Mouse (Mus musculus) myocyte (in vitro differentiated cells): ENCODE data around the gene Ccdc171. TPM values are rescaled to one million over a fixed set of nuclear protein-coding genes. Genes with fewer than 3 reads are reported as not detected.
A peak's percentile ranks its signal among the peaks of the same experiment; 100 is the strongest.
"Not testable (repeated sequence)": the region's sequence is repeated elsewhere in the genome, so short reads cannot be mapped to it uniquely, and the experiment has no call there.

Experiments used
- H3K27me3 ChIP-seq: one replicate; pipeline ENCODE4 v1.6.1; 2011; ENCODE audit not compliant: control insufficient read depth, insufficient read depth, insufficient read length
- H3K36me3 ChIP-seq: one replicate; pipeline ENCODE4 v1.6.1; 2011; ENCODE audit not compliant: control insufficient read depth, insufficient read depth
- H3K4me2 ChIP-seq: one replicate; pipeline ENCODE4 v1.6.1; 2011; ENCODE audit warnings: low read depth, control low read depth
- H3K4me3 ChIP-seq: one replicate; pipeline ENCODE4 v1.5.1; 2011; ENCODE audit warnings: mild to moderate bottlenecking, control low read depth, moderate library complexity
- H3K79me2 ChIP-seq: one replicate; pipeline ENCODE4 v1.6.1; 2011; ENCODE audit not compliant: control insufficient read depth, insufficient read depth
- H3ac ChIP-seq: one replicate; pipeline ENCODE4 v1.6.1; 2011; ENCODE audit not compliant: control insufficient read depth, insufficient read length
- CEBPB ChIP-seq: IDR thresholded peaks from 2 replicates; pipeline ENCODE4 v1.6.1; 2011; ENCODE audit warnings: mild to moderate bottlenecking, moderate library complexity; ENCODE audit not compliant: poor library complexity, insufficient read depth, severe bottlenecking
- E2F4 ChIP-seq: IDR thresholded peaks from one replicate; pipeline ENCODE4 v1.6.1; 2011; ENCODE audit warnings: mild to moderate bottlenecking, control low read depth, moderate library complexity; ENCODE audit not compliant: insufficient read depth
- MAX ChIP-seq: IDR thresholded peaks from one replicate; pipeline ENCODE4 v1.6.1; 2011; ENCODE audit warnings: low read depth, mild to moderate bottlenecking, control low read depth
- MYOD1 ChIP-seq, 3 experiments: IDR thresholded peaks; one replicate each; pipeline ENCODE4 v1.6.1; 2011; ENCODE audit warnings: control low read depth in 2 of 3, low read depth in 2 of 3, mild to moderate bottlenecking in 2 of 3, moderate library complexity in 1 of 3; ENCODE audit not compliant: insufficient read length in 2 of 3, control insufficient read depth in 1 of 3
- MYOG ChIP-seq, 3 experiments: IDR thresholded peaks; one replicate each; pipeline ENCODE4 v1.6.1; 2011; ENCODE audit warnings: control low read depth in 2 of 3, low read depth in 2 of 3, mild to moderate bottlenecking in 2 of 3; ENCODE audit not compliant: insufficient read length in 2 of 3, control insufficient read depth in 1 of 3, insufficient read depth in 1 of 3
- POLR2A ChIP-seq: IDR thresholded peaks from one replicate; pipeline ENCODE4 v1.6.1; 2011; ENCODE audit warnings: low read depth, mild to moderate bottlenecking, control low read depth, moderate library complexity; ENCODE audit not compliant: insufficient read length
- POLR2AphosphoS2 ChIP-seq: IDR thresholded peaks from one replicate; pipeline ENCODE4 v1.6.1; 2011; ENCODE audit warnings: low read depth, control low read depth; ENCODE audit not compliant: insufficient read length
- REST ChIP-seq: IDR thresholded peaks from one replicate; pipeline ENCODE4 v1.6.1; 2011; ENCODE audit warnings: mild to moderate bottlenecking, control low read depth, moderate library complexity; ENCODE audit not compliant: insufficient read depth, insufficient read length
- SRF ChIP-seq: IDR thresholded peaks from one replicate; pipeline ENCODE4 v1.6.1; 2011; ENCODE audit warnings: low read depth; ENCODE audit not compliant: control insufficient read depth, insufficient read length
- TCF12 ChIP-seq: IDR thresholded peaks from one replicate; pipeline ENCODE4 v1.6.1; 2011; ENCODE audit warnings: mild to moderate bottlenecking, control low read depth; ENCODE audit not compliant: poor library complexity, insufficient read depth, severe bottlenecking
- TCF3 ChIP-seq: IDR thresholded peaks from one replicate; pipeline ENCODE4 v1.6.1; 2011; ENCODE audit warnings: low read depth, control low read depth; ENCODE audit not compliant: insufficient read length
- USF1 ChIP-seq: IDR thresholded peaks from one replicate; pipeline ENCODE4 v1.6.1; 2011; ENCODE audit warnings: low read depth, mild to moderate bottlenecking, control low read depth, moderate library complexity
- polyA plus RNA-seq: library from polyadenylated mRNA; unstranded; fragments of >200 nt; fragmentation: generic; extraction: Trizol; gene quantifications from one replicate; pipeline ENCODE4 v1.2.1, GENCODE M21; 2012; ENCODE audit warnings: missing spikeins

Gene Ccdc171
- polyA plus RNA-seq, 1 experiment = 0.26 TPM

DNA sequence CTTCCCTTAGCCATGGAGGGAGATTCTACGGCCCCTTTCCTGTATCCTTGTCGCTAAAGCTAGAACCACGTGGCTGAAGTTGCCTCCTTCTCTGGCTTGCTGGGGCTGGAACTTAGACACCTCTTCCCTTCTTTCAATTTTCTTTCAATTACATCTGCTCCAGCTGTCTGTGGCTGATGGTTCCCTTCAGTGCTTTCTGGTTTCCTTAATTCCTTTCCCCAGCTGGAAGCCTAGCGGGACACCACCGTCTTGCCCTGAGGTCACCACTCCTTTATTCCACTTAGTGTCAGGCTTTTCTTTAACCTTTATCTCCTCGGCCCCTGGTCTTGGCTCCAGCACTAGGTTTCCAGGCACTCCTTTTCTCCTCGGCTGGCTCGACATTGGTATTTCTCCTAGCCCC lies 14.3 kb upstream of the Ccdc171 start:
- TF ChIP-seq POLR2A = no peak
- H3K36me3 ChIP-seq = no peaks in the 10 kb centered on the region

DNA sequence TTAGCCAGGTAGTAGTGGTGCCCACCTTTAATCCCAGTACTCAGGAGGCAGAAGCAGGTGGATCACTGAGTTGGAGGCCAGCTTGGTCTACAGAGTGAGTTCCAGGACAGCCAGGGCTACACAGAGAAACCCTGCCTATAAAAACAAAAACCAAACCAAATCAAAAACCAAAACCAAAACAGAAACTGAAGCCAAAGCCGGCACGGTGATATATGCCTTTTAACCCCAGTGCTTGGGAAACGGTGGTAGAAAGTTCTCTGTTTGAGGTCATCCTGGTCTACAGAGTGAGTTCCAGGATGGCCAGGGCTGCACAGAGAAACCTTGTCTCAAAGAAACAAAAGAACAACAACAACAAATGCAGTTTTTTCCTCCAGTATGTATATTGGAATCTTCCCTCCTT lies 13.1 kb upstream of the Ccdc171 start:
- H3ac ChIP-seq = no peak overlapping the region
- no peak overlapping the region for H3K4me3 ChIP-seq
- no peaks in the 10 kb centered on the region for H3K36me3 ChIP-seq
- no peak for TF ChIP-seq REST
- no peak for TF ChIP-seq TCF3
- no peak for TF ChIP-seq MYOG (IDR thresholded peaks at IDR 0.05; ENCODE audit: control insufficient read depth in 1 of 3, insufficient read depth in 1 of 3, insufficient read length in 2 of 3, low read depth in 2 of 3)
- no peak for TF ChIP-seq TCF12
- TF ChIP-seq POLR2A = no peak
- TF ChIP-seq POLR2AphosphoS2 = no peak
- TF ChIP-seq CEBPB = no peak
- TF ChIP-seq SRF = no peak
- no peak for TF ChIP-seq MAX
- TF ChIP-seq USF1 = no peak
- no peak for TF ChIP-seq E2F4
- no peak for TF ChIP-seq MYOD1 (IDR thresholded peaks at IDR 0.05; ENCODE audit: control insufficient read depth in 1 of 3, insufficient read length in 2 of 3, low read depth in 2 of 3)
- no peaks in the 10 kb centered on the region for H3K27me3 ChIP-seq
- no peaks in the 10 kb centered on the region for H3K79me2 ChIP-seq
- H3K4me2 ChIP-seq = peak overlapping the region; percentile 44

More for the DNA sequence above, 14.3 kb upstream of the Ccdc171 start:
- no peaks in the 10 kb centered on the region for H3K79me2 ChIP-seq
- H3K27me3 ChIP-seq = no peaks in the 10 kb centered on the region
- no peak overlapping the region for H3ac ChIP-seq
- no peak overlapping the region for H3K4me2 ChIP-seq
- no peak overlapping the region for H3K4me3 ChIP-seq

DNA sequence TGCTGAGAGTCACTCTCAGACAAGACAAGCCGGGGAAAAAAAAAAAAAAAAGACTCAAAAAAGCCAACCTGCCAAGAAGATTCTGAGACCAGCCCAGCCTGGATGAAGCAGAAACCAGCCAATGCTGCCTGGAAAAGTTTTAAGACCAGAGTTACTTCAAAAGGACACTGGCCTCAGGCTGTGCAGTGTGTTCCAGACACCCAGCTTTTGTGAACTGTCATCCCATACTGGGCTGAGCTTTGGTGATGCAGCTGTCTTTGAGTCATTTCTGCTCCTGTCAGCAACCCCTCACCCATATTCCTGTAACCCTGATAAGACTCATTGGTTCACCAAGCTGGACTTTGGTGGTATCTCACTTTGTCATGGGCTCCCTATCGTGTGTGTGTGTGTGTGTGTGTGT lies 12.7 kb upstream of the Ccdc171 start:
- H3ac ChIP-seq = no peak overlapping the region
- TF ChIP-seq MAX = no peak
- TF ChIP-seq E2F4 = no peak
- TF ChIP-seq CEBPB = no peak
- no peak for TF ChIP-seq POLR2AphosphoS2
- TF ChIP-seq MYOD1 (IDR thresholded peaks at IDR 0.05; ENCODE audit: control insufficient read depth in 1 of 3, insufficient read length in 2 of 3, low read depth in 2 of 3) = peak in 2 of 3 experiments; percentile 55 to 57
- peak in 1 of 3 experiments; percentile 30 for TF ChIP-seq MYOG (IDR thresholded peaks at IDR 0.05; ENCODE audit: control insufficient read depth in 1 of 3, insufficient read depth in 1 of 3, insufficient read length in 2 of 3, low read depth in 2 of 3)

DNA sequence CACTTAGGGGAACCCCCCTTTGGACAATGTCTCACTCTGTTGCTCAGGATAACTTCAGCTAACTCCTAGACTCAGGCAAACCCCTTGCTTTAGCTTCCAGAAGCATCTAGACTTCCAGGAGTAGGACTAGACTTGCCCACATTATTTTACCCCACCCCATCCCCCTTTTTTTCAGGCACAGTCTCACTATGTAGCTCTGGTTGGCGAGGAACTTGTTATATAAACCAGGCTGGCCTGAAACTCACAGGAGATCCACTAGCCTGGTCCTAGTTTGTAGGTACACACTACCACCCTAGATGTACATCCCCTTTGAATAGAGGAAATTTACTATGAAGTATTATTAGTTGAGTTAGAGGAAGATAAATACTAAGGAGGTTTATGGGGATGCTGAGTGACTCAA lies 11.2 kb upstream of the Ccdc171 start:
- no peak overlapping the region for H3ac ChIP-seq
- no peak overlapping the region for H3K4me3 ChIP-seq
- no peak for TF ChIP-seq TCF3
- no peak for TF ChIP-seq CEBPB
- no peak for TF ChIP-seq REST
- TF ChIP-seq POLR2A = no peak
- no peak for TF ChIP-seq TCF12
- TF ChIP-seq MAX = no peak
- no peak for TF ChIP-seq POLR2AphosphoS2
- TF ChIP-seq SRF = no peak
- no peak for TF ChIP-seq E2F4
- TF ChIP-seq USF1 = no peak
- TF ChIP-seq MYOG (IDR thresholded peaks at IDR 0.05; ENCODE audit: control insufficient read depth in 1 of 3, insufficient read depth in 1 of 3, insufficient read length in 2 of 3, low read depth in 2 of 3) = no peak
- no peak for TF ChIP-seq MYOD1 (IDR thresholded peaks at IDR 0.05; ENCODE audit: control insufficient read depth in 1 of 3, insufficient read length in 2 of 3, low read depth in 2 of 3)

More for the DNA sequence above, 12.7 kb upstream of the Ccdc171 start:
- Histone ChIP-seq H3K27me3 (no peaks in the 10 kb centered on the region), H3K36me3 (no peaks in the 10 kb centered on the region), H3K79me2 (no peaks in the 10 kb centered on the region), H3K4me2 (peak overlapping the region; percentile 44), H3K4me3 (no peak overlapping the region)

DNA sequence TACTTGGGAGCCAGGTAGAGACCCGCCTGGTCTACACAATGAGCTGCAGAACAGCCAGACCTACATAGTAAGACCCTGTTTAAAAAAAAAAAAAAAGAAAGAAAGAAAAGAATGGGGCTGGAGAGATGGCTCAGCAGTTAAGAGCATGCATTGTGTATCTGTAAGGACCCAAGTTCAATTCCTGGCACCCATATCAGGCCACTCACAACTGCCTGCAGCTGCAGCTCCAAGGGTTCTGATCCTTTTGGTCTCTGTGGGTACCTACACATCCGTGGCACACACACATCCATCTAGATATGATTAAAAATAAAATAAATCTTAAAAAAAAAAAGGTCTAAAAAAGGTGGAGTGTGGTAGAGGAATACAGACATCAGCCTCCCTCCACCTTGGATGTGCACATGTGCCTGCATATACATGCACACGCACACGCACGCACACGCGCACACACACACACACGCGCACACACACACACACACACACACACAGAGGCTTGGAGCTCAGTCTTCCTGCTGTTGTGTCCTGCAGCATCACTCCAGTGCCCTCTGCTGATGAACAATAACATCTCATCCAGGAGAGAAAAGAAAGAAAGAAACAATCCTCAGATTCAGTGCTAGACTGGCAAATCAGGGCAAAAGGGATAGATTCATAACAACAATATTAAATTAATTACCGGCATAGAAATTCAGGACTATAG lies 10.2 kb upstream of the Ccdc171 start:
- Histone ChIP-seq H3K27me3 (no peaks in the 10 kb centered on the region), H3K36me3 (no peaks in the 10 kb centered on the region), H3ac (no peak overlapping the region), H3K4me2 (no peak overlapping the region), H3K79me2 (no peaks in the 10 kb centered on the region), H3K4me3 (no peak overlapping the region)
- no peak for TF ChIP-seq USF1
- TF ChIP-seq POLR2A = no peak
- no peak for TF ChIP-seq MAX
- TF ChIP-seq REST = no peak
- TF ChIP-seq MYOD1 (IDR thresholded peaks at IDR 0.05; ENCODE audit: control insufficient read depth in 1 of 3, insufficient read length in 2 of 3, low read depth in 2 of 3) = no peak
- no peak for TF ChIP-seq E2F4
- TF ChIP-seq TCF12 = no peak
- TF ChIP-seq SRF = no peak
- no peak for TF ChIP-seq CEBPB
- no peak for TF ChIP-seq TCF3
- TF ChIP-seq MYOG (IDR thresholded peaks at IDR 0.05; ENCODE audit: control insufficient read depth in 1 of 3, insufficient read depth in 1 of 3, insufficient read length in 2 of 3, low read depth in 2 of 3) = no peak

More for the DNA sequence above, 11.2 kb upstream of the Ccdc171 start:
- Histone ChIP-seq H3K79me2 (no peaks in the 10 kb centered on the region), H3K36me3 (no peaks in the 10 kb centered on the region), H3K4me2 (no peak overlapping the region), H3K27me3 (no peaks in the 10 kb centered on the region)

DNA sequence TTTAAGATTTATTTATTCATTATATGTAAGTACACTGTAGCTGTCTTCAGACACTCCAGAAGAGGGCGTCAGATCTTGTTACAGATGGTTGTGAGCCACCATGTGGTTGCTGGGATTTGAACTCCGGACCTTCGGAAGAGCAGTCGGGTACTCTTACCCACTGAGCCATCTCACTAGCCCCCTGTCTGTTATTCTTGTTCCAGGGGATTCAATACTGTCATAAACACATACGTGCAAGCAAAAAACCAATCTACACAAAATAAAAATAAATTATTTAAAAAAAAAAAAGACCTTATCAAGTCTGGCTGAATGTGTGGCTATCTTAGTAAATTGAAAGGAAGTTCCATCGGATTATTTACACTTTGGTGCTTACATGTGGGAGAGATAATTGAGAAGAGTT lies 9.2 kb upstream of the Ccdc171 start:
- not testable (repeated sequence) for H3K4me3 ChIP-seq, H3ac ChIP-seq, H3K4me2 ChIP-seq, H3K27me3 ChIP-seq, H3K79me2 ChIP-seq, H3K36me3 ChIP-seq
